Mouse (Mus musculus) cerebellum, postnatal 4 days (tissue): ENCODE measurements around the gene Pphln1.

Source experiments
- DNase-seq, 2 experiments: peaks; one replicate each; pipeline ENCODE4 v3.0.0; 2022; ENCODE audit warnings: low spot score in 2 of 2, mixed read lengths in 1 of 2

Pphln1 gene

GRCm38 (mm10) chr15:93503201-93503745 is 105.1 kb downstream of the Pphln1 start:
- DNase-seq = no peak

- DNase-seq = no peak
These were observed 106.7 kb downstream of the Pphln1 start for GRCm38 (mm10) chr15:93504808-93505207.

- DNase-seq = no peak
These were observed 112.7 kb downstream of the Pphln1 start for GRCm38 (mm10) chr15:93510690-93511336.

- no peak for DNase-seq
These were observed 114.3 kb downstream of the Pphln1 start for GRCm38 (mm10) chr15:93512437-93512836.

- DNase-seq = no peak
These were observed 115.8 kb downstream of the Pphln1 start for GRCm38 (mm10) chr15:93513939-93514341.

- DNase-seq = no peak
These were observed 117.2 kb downstream of the Pphln1 start for GRCm38 (mm10) chr15:93515316-93515715.

GRCm38 (mm10) chr15:93517022-93517565 is 118.9 kb downstream of the Pphln1 start:
- no peak for DNase-seq

GRCm38 (mm10) chr15:93518143-93518902 is 120.2 kb downstream of the Pphln1 start:
- no peak for DNase-seq

GRCm38 (mm10) chr15:93518941-93519835 is 121.0 kb downstream of the Pphln1 start:
- DNase-seq = peak; percentile 69 to 75

GRCm38 (mm10) chr15:93519836-93520826 is 122.0 kb downstream of the Pphln1 start:
- DNase-seq = no peak

- DNase-seq = no peak
These were observed 123.1 kb downstream of the Pphln1 start for GRCm38 (mm10) chr15:93521088-93521786.

- no peak for DNase-seq
These were observed 123.6 kb downstream of the Pphln1 start for GRCm38 (mm10) chr15:93521787-93522180.

GRCm38 (mm10) chr15:93525305-93525917 is 127.3 kb downstream of the Pphln1 start:
- DNase-seq = no peak

- DNase-seq = no peak
These were observed 131.9 kb downstream of the Pphln1 start for GRCm38 (mm10) chr15:93529831-93530702.

- DNase-seq = no peak
These were observed 132.5 kb downstream of the Pphln1 start for GRCm38 (mm10) chr15:93530703-93531032.

GRCm38 (mm10) chr15:93536191-93536590 is 138.0 kb downstream of the Pphln1 start:
- DNase-seq = no peak

GRCm38 (mm10) chr15:93537745-93538144 is 139.6 kb downstream of the Pphln1 start:
- no peak for DNase-seq

- DNase-seq = no peak
These were observed 140.5 kb downstream of the Pphln1 start for GRCm38 (mm10) chr15:93538551-93539205.
